Mouse (Mus musculus): Measurements from ENCODE around the gene L3mbtl1.
A peak's percentile ranks its signal among the peaks of the same experiment; 100 is the strongest.

L3mbtl1 gene

DNA sequence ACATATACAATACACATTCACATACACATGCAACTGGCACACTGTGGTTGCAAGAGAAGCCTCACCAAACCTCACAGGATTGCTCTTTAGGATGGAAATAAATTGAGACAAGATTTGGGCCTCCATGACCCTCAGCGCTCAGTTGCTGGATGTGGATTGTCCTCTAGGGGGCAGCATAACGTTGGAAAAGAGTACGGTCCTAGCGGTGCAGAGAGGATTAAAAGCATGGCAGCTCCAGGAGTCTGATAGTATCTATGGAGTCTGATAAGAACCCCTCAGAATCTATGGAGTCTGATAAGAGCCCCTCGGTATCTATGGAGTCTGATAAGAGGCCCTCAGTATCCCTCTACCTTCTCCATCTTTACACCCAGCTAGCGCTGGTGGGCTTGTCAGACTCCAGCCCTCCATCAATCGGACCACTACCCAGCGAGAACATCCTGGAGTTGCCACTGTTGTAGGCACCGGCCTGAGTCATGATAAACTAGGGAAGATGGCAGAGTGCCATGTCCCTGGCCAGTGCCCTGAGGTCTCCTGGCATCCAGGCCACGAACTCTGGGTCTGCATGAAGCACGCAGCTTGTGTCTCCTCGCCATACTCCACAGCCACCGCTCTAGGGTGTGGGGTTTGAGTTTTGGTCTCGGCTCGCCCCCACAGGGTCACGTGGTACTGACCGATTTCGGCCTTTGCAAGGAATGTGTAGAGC lies 55.4 kb downstream of the L3mbtl1 start:
- DNase-seq (ENCODE audit: low read depth) = peak; percentile 68

DNA sequence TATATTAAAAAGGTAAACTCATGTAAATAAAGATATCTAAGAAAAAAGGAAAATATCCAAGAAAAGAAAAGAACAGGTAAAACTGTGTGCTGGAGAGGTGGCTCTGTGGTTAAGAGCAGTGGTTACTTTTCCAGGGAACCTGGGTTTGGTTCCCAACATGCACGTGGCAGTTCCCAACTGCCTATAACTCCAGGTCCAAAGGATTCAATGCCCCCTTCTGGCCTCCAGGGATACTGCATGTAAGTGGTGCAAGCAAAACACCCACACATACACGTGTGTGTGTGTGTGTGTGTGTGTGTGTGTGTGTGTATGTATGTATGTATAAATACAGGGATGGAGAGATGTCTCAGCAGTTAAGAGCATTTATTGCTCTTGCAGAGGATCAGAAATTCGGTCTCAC lies 56.5 kb downstream of the L3mbtl1 start:
- peak; percentile 36 for DNase-seq (ENCODE audit: low read depth)

DNA sequence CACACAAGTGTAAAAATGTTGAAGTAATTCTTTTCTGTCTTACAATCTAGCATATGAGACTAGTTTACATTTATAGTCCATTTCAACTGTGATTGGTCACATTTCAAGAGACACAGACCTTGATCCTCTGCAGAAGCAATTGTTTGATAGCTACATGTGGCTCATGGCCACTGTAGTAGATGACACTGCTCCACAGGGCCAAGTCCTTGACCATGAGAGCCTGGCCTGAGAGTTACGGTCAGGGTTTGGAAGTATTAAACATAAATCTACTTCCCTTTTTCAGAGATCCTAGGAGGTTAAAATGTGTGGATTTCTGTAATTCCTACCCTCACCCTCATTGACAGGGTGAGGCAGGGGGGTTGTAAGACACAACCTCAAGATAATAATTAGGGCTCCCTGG lies 57.8 kb downstream of the L3mbtl1 start:
- no peak for DNase-seq (ENCODE audit: low read depth)

DNA sequence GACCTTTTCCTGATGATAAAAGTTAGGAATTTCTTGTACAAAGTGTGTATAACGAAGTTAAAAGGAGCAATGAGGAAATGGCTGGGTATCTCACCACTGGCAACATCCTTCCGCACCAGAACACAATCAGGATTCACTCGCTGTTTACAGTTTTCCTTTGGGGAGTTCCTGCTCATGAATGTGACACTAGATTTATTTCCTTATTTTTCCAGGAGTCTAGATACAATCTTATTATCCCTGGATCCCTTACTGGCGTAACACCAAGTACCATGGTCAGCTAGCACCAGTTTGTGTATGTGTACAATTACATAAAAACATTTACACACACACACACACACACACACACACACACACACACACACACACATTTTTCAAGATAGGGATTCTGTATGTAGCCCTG lies 64.0 kb downstream of the L3mbtl1 start:
- DNase-seq (ENCODE audit: low read depth) = no peak

DNA sequence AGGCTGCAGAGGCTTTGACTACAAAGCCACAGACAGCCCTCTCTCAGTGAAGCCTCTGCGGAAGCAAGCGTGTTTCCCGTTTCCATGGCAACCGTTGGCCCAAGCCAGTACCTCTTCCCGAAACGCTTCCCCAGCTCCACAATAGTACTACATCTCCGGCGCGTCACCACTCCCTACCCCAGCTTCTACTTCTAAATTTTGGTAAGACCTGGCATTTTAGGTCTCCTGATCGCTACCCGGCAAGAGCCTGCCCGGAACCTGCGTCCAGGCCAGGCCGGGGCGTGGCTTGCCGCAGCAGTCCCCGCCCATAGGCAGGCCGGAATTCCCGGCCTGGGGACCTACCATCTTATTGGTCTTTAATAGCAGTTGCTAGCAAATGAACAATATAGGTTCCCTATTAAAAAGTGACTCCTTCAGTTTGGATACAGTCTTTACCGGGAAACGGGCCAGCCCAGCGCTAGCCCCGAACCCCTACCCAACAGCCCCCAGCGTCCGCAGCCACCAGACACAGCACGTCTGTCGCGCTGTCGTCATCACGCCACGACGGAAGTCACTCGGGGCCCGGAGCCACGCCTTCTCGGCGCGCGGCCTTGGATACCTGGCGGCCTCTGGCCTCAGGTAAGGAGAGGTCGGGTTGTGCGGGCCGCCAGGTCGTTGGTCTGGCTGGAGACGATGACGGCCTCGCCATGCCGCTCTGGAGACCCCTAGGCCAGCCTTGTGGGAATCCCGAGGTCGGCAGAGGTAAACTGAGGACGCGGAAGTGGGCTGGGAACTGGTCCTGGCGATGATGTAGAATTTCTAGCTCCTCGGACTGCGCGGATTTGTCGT lies 73.9 kb downstream of the L3mbtl1 start, which contains the start of gene Ift52:
Gene Ift52 (plus strand): TSS at position 439 of the 828 bp plus-strand sequence.
- DNase-seq (ENCODE audit: low read depth) = peak; percentile 79

Measured in c-Kit-positive CD71-negative TER-119-negative erythroid progenitor cells, embryonic 14.5 days (primary cell).